Mouse (Mus musculus): ENCODE results near the gene Sdf4.

- TF ChIP-seq POLR2A (IDR thresholded peaks at IDR 0.05; ENCODE audit: control insufficient read depth, low read depth, low read length) (no peak), CTCF (IDR thresholded peaks at IDR 0.05; ENCODE audit: control insufficient read depth, insufficient read depth, insufficient replicate concordance, low read depth, low read length) (no peak)
These were observed 60.4 kb downstream of the Sdf4 start for GRCm38 (mm10) chr4:156053113-156053512.
